Mouse (Mus musculus): Measurements from ENCODE around the gene Fyb. TPM values are rescaled to one million over a fixed set of nuclear protein-coding genes. Genes with fewer than 3 reads are reported as not detected.

Fyb gene
- polyA plus RNA-seq, 1 experiment: 103 TPM

- H3K4me3 ChIP-seq (ENCODE audit: control insufficient read depth, low read depth, low read length): no peak overlapping the region
- no peaks in the 10 kb centered on the region for H3K36me3 ChIP-seq (ENCODE audit: control insufficient read depth, insufficient read depth, low read length)
- no peak overlapping the region for H3K27ac ChIP-seq (ENCODE audit: control insufficient read depth, insufficient read depth, low read depth, low read length)
- no peaks in the 10 kb centered on the region for H3K27me3 ChIP-seq (ENCODE audit: control insufficient read depth, insufficient read depth, low read length)
- TF ChIP-seq POLR2A (IDR thresholded peaks at IDR 0.05; ENCODE audit: control insufficient read depth, low read depth, low read length) (no peak), CTCF (IDR thresholded peaks at IDR 0.05; ENCODE audit: control insufficient read depth, insufficient read depth, insufficient replicate concordance, low read depth, low read length) (no peak)
- peaks cover 7% of the 10 kb centered on the region for H3K4me1 ChIP-seq (ENCODE audit: control insufficient read depth, insufficient read depth, low read length)
Measured at GRCm38 (mm10) chr15:6628431-6629077, 105.9 kb downstream of the Fyb start.

- Histone ChIP-seq H3K4me1 (ENCODE audit: control insufficient read depth, insufficient read depth, low read length) (peaks cover 7% of the 10 kb centered on the region), H3K27me3 (ENCODE audit: control insufficient read depth, insufficient read depth, low read length) (no peaks in the 10 kb centered on the region), H3K4me3 (ENCODE audit: control insufficient read depth, low read depth, low read length) (no peak overlapping the region), H3K27ac (ENCODE audit: control insufficient read depth, insufficient read depth, low read depth, low read length) (no peak overlapping the region), H3K36me3 (ENCODE audit: control insufficient read depth, insufficient read depth, low read length) (no peaks in the 10 kb centered on the region)
- TF ChIP-seq CTCF (IDR thresholded peaks at IDR 0.05; ENCODE audit: control insufficient read depth, insufficient read depth, insufficient replicate concordance, low read depth, low read length) (no peak), POLR2A (IDR thresholded peaks at IDR 0.05; ENCODE audit: control insufficient read depth, low read depth, low read length) (no peak)
Measured at GRCm38 (mm10) chr15:6629174-6629573, 106.5 kb downstream of the Fyb start.

- no peaks in the 10 kb centered on the region for H3K4me1 ChIP-seq (ENCODE audit: control insufficient read depth, insufficient read depth, low read length)
- TF ChIP-seq CTCF (IDR thresholded peaks at IDR 0.05; ENCODE audit: control insufficient read depth, insufficient read depth, insufficient replicate concordance, low read depth, low read length) (no peak), POLR2A (IDR thresholded peaks at IDR 0.05; ENCODE audit: control insufficient read depth, low read depth, low read length) (no peak)
- no peak overlapping the region for H3K27ac ChIP-seq (ENCODE audit: control insufficient read depth, insufficient read depth, low read depth, low read length)
- H3K27me3 ChIP-seq (ENCODE audit: control insufficient read depth, insufficient read depth, low read length): no peaks in the 10 kb centered on the region
- no peak overlapping the region for H3K4me3 ChIP-seq (ENCODE audit: control insufficient read depth, low read depth, low read length)
- H3K36me3 ChIP-seq (ENCODE audit: control insufficient read depth, insufficient read depth, low read length): no peaks in the 10 kb centered on the region
Measured at GRCm38 (mm10) chr15:6635405-6635804, 112.8 kb downstream of the Fyb start.

- no peak overlapping the region for H3K4me3 ChIP-seq (ENCODE audit: control insufficient read depth, low read depth, low read length)
- H3K36me3 ChIP-seq (ENCODE audit: control insufficient read depth, insufficient read depth, low read length): no peaks in the 10 kb centered on the region
- H3K4me1 ChIP-seq (ENCODE audit: control insufficient read depth, insufficient read depth, low read length): no peaks in the 10 kb centered on the region
- H3K27ac ChIP-seq (ENCODE audit: control insufficient read depth, insufficient read depth, low read depth, low read length): no peak overlapping the region
- H3K27me3 ChIP-seq (ENCODE audit: control insufficient read depth, insufficient read depth, low read length): no peaks in the 10 kb centered on the region
- no peak for TF ChIP-seq POLR2A (IDR thresholded peaks at IDR 0.05; ENCODE audit: control insufficient read depth, low read depth, low read length)
- TF ChIP-seq CTCF (IDR thresholded peaks at IDR 0.05; ENCODE audit: control insufficient read depth, insufficient read depth, insufficient replicate concordance, low read depth, low read length): no peak
Measured at GRCm38 (mm10) chr15:6642223-6642622, 119.6 kb downstream of the Fyb start.

GRCm38 (mm10) chr15:6645498-6645897 lies 122.8 kb downstream of the Fyb start:
- no peaks in the 10 kb centered on the region for H3K27me3 ChIP-seq (ENCODE audit: control insufficient read depth, insufficient read depth, low read length)
- H3K4me3 ChIP-seq (ENCODE audit: control insufficient read depth, low read depth, low read length): no peak overlapping the region
- H3K4me1 ChIP-seq (ENCODE audit: control insufficient read depth, insufficient read depth, low read length): no peaks in the 10 kb centered on the region; the same call in 1 of the 2 replicates
- H3K36me3 ChIP-seq (ENCODE audit: control insufficient read depth, insufficient read depth, low read length): no peaks in the 10 kb centered on the region
- TF ChIP-seq POLR2A (IDR thresholded peaks at IDR 0.05; ENCODE audit: control insufficient read depth, low read depth, low read length): no peak
- TF ChIP-seq CTCF (IDR thresholded peaks at IDR 0.05; ENCODE audit: control insufficient read depth, insufficient read depth, insufficient replicate concordance, low read depth, low read length): no peak
- H3K27ac ChIP-seq (ENCODE audit: control insufficient read depth, insufficient read depth, low read depth, low read length): no peak overlapping the region

GRCm38 (mm10) chr15:6647066-6647465 lies 124.4 kb downstream of the Fyb start:
- Histone ChIP-seq H3K36me3 (ENCODE audit: control insufficient read depth, insufficient read depth, low read length) (no peaks in the 10 kb centered on the region), H3K27ac (ENCODE audit: control insufficient read depth, insufficient read depth, low read depth, low read length) (no peak overlapping the region), H3K27me3 (ENCODE audit: control insufficient read depth, insufficient read depth, low read length) (no peaks in the 10 kb centered on the region), H3K4me1 (ENCODE audit: control insufficient read depth, insufficient read depth, low read length) (no peaks in the 10 kb centered on the region; the same call in 1 of the 2 replicates), H3K4me3 (ENCODE audit: control insufficient read depth, low read depth, low read length) (no peak overlapping the region)
- TF ChIP-seq POLR2A (IDR thresholded peaks at IDR 0.05; ENCODE audit: control insufficient read depth, low read depth, low read length) (no peak), CTCF (IDR thresholded peaks at IDR 0.05; ENCODE audit: control insufficient read depth, insufficient read depth, insufficient replicate concordance, low read depth, low read length) (no peak)

GRCm38 (mm10) chr15:6648757-6649403 lies 126.2 kb downstream of the Fyb start:
- H3K27me3 ChIP-seq (ENCODE audit: control insufficient read depth, insufficient read depth, low read length): no peaks in the 10 kb centered on the region
- no peak overlapping the region for H3K4me3 ChIP-seq (ENCODE audit: control insufficient read depth, low read depth, low read length)
- H3K4me1 ChIP-seq (ENCODE audit: control insufficient read depth, insufficient read depth, low read length): no peaks in the 10 kb centered on the region; the same call in 1 of the 2 replicates
- H3K36me3 ChIP-seq (ENCODE audit: control insufficient read depth, insufficient read depth, low read length): no peaks in the 10 kb centered on the region
- no peak for TF ChIP-seq CTCF (IDR thresholded peaks at IDR 0.05; ENCODE audit: control insufficient read depth, insufficient read depth, insufficient replicate concordance, low read depth, low read length)
- no peak overlapping the region for H3K27ac ChIP-seq (ENCODE audit: control insufficient read depth, insufficient read depth, low read depth, low read length)

All from testis, adult 2 months (tissue).